Mouse (Mus musculus) adipose tissue, adult 10 weeks (tissue): Measurements from ENCODE around the gene Gm28576. TPM values are rescaled to one million over a fixed set of nuclear protein-coding genes. Genes with fewer than 3 reads are reported as not detected.

Experiments
- polyA plus RNA-seq: library from polyadenylated mRNA; stranded (reverse); fragments of 350-450 nt; fragmentation: Illumina TruSeq; extraction: RNeasy Lipid Tissue Mini Kit (QIAGEN cat#74804); gene quantifications from one replicate; pipeline ENCODE4 v1.2.3, GENCODE M21; 2014; ENCODE audit warnings: low read depth, low replicate concordance

Gm28576 gene
- not detected for polyA plus RNA-seq

GRCm38 (mm10) chrY:7722641-7723040, at the start of gene Gm28576:
TSS of gene Gm28576 (plus strand) at chrY:7722941.

Other genes starting within 250 kb of the Gm28576 start
- gene Gm20826, start 84.5 kb upstream of the Gm28576 start, polyA plus RNA-seq, result not detected